Mouse (Mus musculus) bone marrow macrophage, adult 2 months (primary cell): ENCODE data around the gene Gpd1l.

ENCODE experiments used
- CTCF ChIP-seq: IDR thresholded peaks from 2 replicates; pipeline ENCODE4 v1.5.1; 2012; ENCODE audit warnings: low read depth, mild to moderate bottlenecking, low read length, moderate library complexity
- POLR2A ChIP-seq: IDR thresholded peaks from 2 replicates; pipeline ENCODE4 v1.6.1; 2012; ENCODE audit warnings: mild to moderate bottlenecking, low read depth, low read length, borderline replicate concordance

GRCm38 (mm10) chr9:114887699-114888098, 46.1 kb downstream of the Gpd1l start:
- TF ChIP-seq CTCF (no peak), POLR2A (no peak)
